Mouse (Mus musculus): ENCODE results near the gene Rnft1. TPM values are rescaled to one million over a fixed set of nuclear protein-coding genes. Genes with fewer than 3 reads are reported as not detected.
"Not testable (repeated sequence)": the region's sequence is repeated elsewhere in the genome, so short reads cannot be mapped to it uniquely, and the experiment has no call there.

Rnft1 gene
- total RNA-seq, 2 experiments from 2014 or later = 42.1 to 45.2 TPM

DNA sequence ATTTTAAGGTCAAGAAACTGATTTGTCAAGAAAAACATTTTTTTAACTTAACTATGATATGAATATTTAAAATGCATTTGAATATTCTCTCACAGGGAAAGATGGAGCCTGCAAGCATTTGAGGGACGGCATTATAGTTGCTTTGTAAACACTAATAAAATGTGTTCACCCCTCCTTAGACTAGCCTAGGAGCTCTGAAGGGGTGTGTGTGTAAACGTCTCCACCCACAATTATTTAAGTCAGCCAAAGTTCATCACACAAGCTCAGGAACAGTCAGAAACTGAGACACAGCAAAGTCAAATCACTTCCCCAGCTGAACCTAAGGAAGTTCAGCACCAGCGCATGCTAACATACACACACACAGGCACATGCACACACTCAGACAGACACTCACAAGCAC, 10.9 kb upstream of the Rnft1 start:
- intact Hi-C loops (cut with DNase I) = no loop called here
- DNase-seq = no peak
- no peak for TF ChIP-seq CTCF (IDR thresholded peaks at IDR 0.05)
- peak overlapping the region; percentile 66 for H3K4me3 ChIP-seq
- H3K27ac ChIP-seq = peak overlapping the region; percentile 85

DNA sequence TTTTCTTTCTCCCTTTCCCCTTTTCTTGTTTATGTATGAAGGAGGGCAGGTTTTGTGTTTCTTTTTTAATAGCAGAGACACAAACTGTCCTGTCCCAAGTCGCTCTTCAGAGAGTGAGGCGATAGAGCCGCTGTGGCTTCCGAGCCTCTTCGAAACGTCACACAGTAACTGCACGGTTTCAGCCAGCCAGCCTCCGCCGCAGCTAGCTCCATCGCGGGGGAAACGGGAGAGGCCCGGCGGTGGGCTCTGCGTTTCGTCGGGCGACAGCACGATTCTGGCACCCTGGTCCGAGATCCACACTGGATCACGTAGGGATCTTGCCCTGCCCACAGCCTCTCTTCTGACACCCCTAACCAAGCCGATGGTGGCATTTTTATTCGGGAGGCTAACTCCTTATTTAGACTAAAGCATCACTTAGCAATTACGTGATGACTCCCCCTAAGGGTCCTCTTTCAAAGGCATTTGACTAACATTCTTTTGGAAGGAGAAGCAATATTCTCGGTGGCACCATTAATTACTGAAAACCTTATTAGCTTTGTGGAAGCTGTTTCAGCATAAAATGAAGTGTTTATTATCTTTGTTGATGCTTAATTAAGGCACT, 553 bp downstream of the Rnft1 start:
- intact Hi-C loops (cut with DNase I) = no loop called here
- Histone ChIP-seq H3K4me3 (peak overlapping the region; percentile 78), H3K27ac (peak overlapping the region; percentile 96)
- no peak for TF ChIP-seq CTCF (IDR thresholded peaks at IDR 0.05)
- DNase-seq = peak; percentile 70

GRCm38 (mm10) chr11:86490782-86491181, 6.3 kb downstream of the Rnft1 start:
- intact Hi-C loops (cut with DNase I) = loop anchor here (5.0 to 10.0 kb wide), 2 partner anchors 37 to 206 kb away; no protein-coding TSS in a partner anchor
- DNase-seq = no peak
- no peak for TF ChIP-seq CTCF (IDR thresholded peaks at IDR 0.05)
- no peak overlapping the region for H3K27ac ChIP-seq
- no peak overlapping the region for H3K4me3 ChIP-seq

GRCm38 (mm10) chr11:86497356-86497755, 12.9 kb downstream of the Rnft1 start:
- intact Hi-C loops (cut with DNase I) = loop anchor here (10.0 kb wide), 1 partner anchor 213 kb away; no protein-coding TSS in a partner anchor
- H3K27ac ChIP-seq = no peak overlapping the region
- no peak for TF ChIP-seq CTCF (IDR thresholded peaks at IDR 0.05)
- H3K4me3 ChIP-seq = no peak overlapping the region
- DNase-seq = no peak

- no peak overlapping the region for H3K27ac ChIP-seq
- H3K4me3 ChIP-seq = no peak overlapping the region
- DNase-seq = no peak
- peak; percentile 27; the same call in 1 of the 2 replicates for TF ChIP-seq CTCF (IDR thresholded peaks at IDR 0.05)
- intact Hi-C loops (cut with DNase I) = loop anchor here (10.0 kb wide), 1 partner anchor 213 kb away; no protein-coding TSS in a partner anchor
Observed at GRCm38 (mm10) chr11:86497908-86498307, 13.5 kb downstream of the Rnft1 start.

DNA sequence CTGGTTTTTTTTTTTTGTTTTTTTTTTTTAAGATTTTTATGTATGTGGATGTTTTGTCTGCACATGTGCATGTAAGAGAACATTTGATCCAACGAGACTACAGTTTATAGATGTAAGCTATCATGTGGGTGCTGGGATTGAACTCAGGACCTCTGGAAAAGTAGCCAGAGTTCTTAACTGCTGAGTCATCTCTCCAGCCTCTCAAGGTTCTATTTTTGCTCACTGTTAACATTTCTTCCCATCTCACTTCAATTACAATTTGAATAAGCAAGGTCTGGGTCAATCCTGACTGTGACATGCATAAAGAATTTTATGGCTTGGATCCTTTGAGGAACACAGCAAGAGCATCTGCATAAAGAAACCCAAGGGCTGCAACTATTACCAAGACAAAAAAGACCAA, 16.3 kb downstream of the Rnft1 start:
- intact Hi-C loops (cut with DNase I) = no loop called here
- Histone ChIP-seq H3K4me3 (no peak overlapping the region), H3K27ac (no peak overlapping the region)
- DNase-seq = no peak
- TF ChIP-seq CTCF (IDR thresholded peaks at IDR 0.05) = no peak

- no peak for DNase-seq
- Histone ChIP-seq H3K27ac (no peak overlapping the region), H3K4me3 (no peak overlapping the region)
- TF ChIP-seq CTCF (IDR thresholded peaks at IDR 0.05) = no peak
- intact Hi-C loops (cut with DNase I) = no loop called here
Observed at GRCm38 (mm10) chr11:86503121-86503520, 18.7 kb downstream of the Rnft1 start.

GRCm38 (mm10) chr11:86507334-86507733, 22.9 kb downstream of the Rnft1 start:
- DNase-seq = no peak
- Histone ChIP-seq H3K27ac (no peak overlapping the region), H3K4me3 (no peak overlapping the region)
- intact Hi-C loops (cut with DNase I) = no loop called here
- TF ChIP-seq CTCF (IDR thresholded peaks at IDR 0.05) = no peak

- Histone ChIP-seq H3K27ac (no peak overlapping the region), H3K4me3 (no peak overlapping the region)
- no peak for DNase-seq
- intact Hi-C loops (cut with DNase I) = no loop called here
- no peak for TF ChIP-seq CTCF (IDR thresholded peaks at IDR 0.05)
Observed at GRCm38 (mm10) chr11:86507991-86508390, 23.5 kb downstream of the Rnft1 start.

DNA sequence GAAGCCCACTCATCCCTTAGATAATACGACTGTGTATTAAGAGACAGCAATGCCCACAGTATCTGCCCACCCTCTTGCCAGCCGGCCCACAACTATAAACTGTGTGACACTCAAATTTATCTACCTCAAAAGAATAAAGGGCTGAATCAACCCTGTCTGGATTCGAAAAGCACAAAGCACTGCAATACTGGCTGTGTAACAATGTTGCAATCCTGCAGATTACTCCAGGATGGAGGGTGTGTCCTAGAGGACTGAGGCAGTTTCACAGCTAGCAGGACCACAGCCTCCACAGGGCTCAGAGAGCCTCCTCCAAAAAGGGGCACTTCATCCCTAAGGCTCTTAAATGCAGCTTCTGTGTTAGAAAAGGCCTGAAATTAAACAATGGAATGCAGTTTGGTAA, 32.2 kb downstream of the Rnft1 start:
- intact Hi-C loops (cut with DNase I) = no loop called here
- DNase-seq = no peak
- no peak for TF ChIP-seq CTCF (IDR thresholded peaks at IDR 0.05)
- no peak overlapping the region for H3K4me3 ChIP-seq
- H3K27ac ChIP-seq = no peak overlapping the region

- intact Hi-C loops (cut with DNase I) = no loop called here
Observed at GRCm38 (mm10) chr11:86517229-86517628, 32.8 kb downstream of the Rnft1 start.

GRCm38 (mm10) chr11:86519751-86520150, 35.3 kb downstream of the Rnft1 start:
- no peak for TF ChIP-seq CTCF (IDR thresholded peaks at IDR 0.05)
- intact Hi-C loops (cut with DNase I) = no loop called here

More at GRCm38 (mm10) chr11:86517229-86517628, 32.8 kb downstream of the Rnft1 start:
- H3K27ac ChIP-seq = no peak overlapping the region
- TF ChIP-seq CTCF (IDR thresholded peaks at IDR 0.05) = no peak
- DNase-seq = no peak
- no peak overlapping the region for H3K4me3 ChIP-seq

DNA sequence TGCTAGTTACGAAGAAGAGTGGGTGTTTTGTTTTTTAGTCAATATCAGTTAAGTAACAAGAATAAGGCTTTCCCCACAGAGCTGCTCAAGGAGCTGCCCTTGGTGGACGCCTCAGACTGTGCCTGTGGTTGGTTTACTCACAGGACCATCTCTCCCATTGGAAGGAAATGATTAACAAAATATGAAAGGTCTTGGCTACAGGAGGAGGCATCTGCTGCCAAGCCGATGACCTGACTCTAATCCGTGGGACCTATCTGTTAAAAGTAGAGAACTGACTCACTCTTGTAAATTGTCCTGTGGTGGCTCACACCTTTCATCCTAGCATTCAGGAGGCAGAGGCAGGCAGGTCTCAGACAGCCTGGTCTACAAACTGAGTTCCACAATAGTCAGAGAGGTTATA, 43.1 kb downstream of the Rnft1 start:
- no peak overlapping the region for H3K4me3 ChIP-seq
- no peak for DNase-seq
- TF ChIP-seq CTCF (IDR thresholded peaks at IDR 0.05) = no peak
- no peak overlapping the region for H3K27ac ChIP-seq
- intact Hi-C loops (cut with DNase I) = loop anchor here (5.0 kb wide), 1 partner anchor 35 kb away; no protein-coding TSS in a partner anchor

More at GRCm38 (mm10) chr11:86519751-86520150, 35.3 kb downstream of the Rnft1 start:
- Histone ChIP-seq H3K4me3 (no peak overlapping the region), H3K27ac (no peak overlapping the region)
- DNase-seq = no peak

DNA sequence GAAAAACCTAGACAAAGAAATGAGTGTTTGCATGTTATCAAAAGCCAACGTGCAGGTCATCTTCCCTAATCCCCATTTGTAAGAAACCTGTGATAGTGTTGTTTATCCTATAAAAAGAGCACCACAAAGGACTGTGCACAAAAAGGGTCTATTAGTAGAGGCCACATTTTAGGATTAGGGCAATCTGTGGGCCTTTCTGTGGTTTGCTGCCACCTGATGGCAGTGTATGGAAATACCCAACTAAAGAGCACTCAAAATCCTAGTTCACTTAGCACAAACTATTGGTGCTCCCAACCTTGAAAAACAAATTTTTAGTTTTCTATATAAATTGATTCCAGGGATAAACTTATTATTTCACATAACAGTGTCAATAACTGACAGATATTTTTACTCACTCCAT, 48.4 kb downstream of the Rnft1 start:
- H3K27ac ChIP-seq = no peak overlapping the region
- DNase-seq = no peak
- peak; percentile 79 for TF ChIP-seq CTCF (IDR thresholded peaks at IDR 0.05)
- no peak overlapping the region for H3K4me3 ChIP-seq
- intact Hi-C loops (cut with DNase I) = no loop called here

- DNase-seq; intact Hi-C loops (cut with DNase I): not testable (repeated sequence)
Observed at GRCm38 (mm10) chr11:86533302-86533701, 48.8 kb downstream of the Rnft1 start.

More at GRCm38 (mm10) chr11:86533302-86533701, 48.8 kb downstream of the Rnft1 start:
- not testable (repeated sequence) for H3K4me3 ChIP-seq, H3K27ac ChIP-seq
